Mouse (Mus musculus) thymus, adult 2 months (tissue): ENCODE measurements around the gene Ubfd1.

Source experiments
- CTCF ChIP-seq: fragments of 200-500 bp; IDR thresholded peaks from 2 replicates; pipeline ENCODE4 v1.5.1; 2012; ENCODE audit warnings: mild to moderate bottlenecking, control low read depth, low read length, moderate library complexity, borderline replicate concordance; ENCODE audit not compliant: control insufficient read depth, poor library complexity, insufficient read depth; ENCODE audit errors: extremely low read depth
- POLR2A ChIP-seq: fragments of 200-500 bp; IDR thresholded peaks from 2 replicates; pipeline ENCODE4 v1.6.1; 2012; ENCODE audit warnings: mild to moderate bottlenecking, low read length, control low read depth, moderate library complexity; ENCODE audit not compliant: control insufficient read depth, poor library complexity, insufficient read depth; ENCODE audit errors: extremely low read depth

DNA sequence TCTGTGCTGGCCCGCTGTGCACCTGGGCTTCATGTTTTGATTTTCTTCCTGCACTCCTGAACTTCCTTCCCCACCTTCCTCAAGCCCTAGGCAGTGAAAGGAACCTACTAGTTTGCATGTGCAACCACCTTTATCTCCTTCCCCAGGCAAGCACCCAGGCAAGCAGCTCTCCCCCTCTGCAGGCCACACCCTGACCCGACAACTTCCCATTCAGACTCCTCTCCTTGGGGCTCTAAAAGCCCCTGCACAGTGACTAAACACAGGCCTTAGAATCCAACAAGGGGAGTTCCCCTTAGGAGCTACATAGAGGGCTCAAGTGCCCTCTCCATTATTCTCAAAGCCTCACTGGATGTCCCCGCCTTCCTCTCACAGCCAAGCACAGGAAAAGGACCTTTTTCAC lies 48.7 kb upstream of the Ubfd1 start:
- TF ChIP-seq CTCF (no peak), POLR2A (no peak)
